Mouse (Mus musculus) kidney, postnatal 25 days (tissue): ENCODE data around the gene Abca3.

ENCODE experiments used
- DNase-seq, 2 experiments: peaks; one replicate each; pipeline ENCODE4 v3.0.0; 2021; ENCODE audit warnings: mixed read lengths in 2 of 2

The Abca3 gene

GRCm38 (mm10) chr17:24351760-24352357, at the start of gene Abca3:
Gene Abca3 (plus strand): TSS chr17:24351950.
- DNase-seq: peak; percentile 95 to 97

DNA sequence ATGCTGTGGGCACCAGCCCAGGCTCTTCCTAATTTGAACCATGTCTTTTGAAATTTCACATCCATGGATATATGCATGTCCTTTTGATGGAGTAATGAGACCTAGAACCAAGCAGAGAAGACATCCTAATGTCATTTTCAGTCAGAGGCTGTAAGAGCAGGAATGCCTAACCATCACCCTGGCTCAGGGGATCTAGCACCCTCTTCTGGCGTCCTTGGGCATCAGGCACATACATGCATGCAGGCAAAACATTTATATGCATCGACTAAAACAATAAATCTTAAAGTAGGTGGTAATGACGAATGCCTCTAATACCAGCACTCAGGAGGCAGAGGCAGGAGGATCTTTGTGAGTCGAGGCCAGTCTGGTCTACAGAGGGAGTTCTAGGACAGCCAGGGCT, 44.2 kb upstream of the Abca3 start:
- DNase-seq: peak; percentile 41 to 47

- no peak for DNase-seq
These were observed 30.9 kb upstream of the Abca3 start for GRCm38 (mm10) chr17:24320826-24321225.

- no peak for DNase-seq
These were observed 26.7 kb upstream of the Abca3 start for GRCm38 (mm10) chr17:24325051-24325450.

DNA sequence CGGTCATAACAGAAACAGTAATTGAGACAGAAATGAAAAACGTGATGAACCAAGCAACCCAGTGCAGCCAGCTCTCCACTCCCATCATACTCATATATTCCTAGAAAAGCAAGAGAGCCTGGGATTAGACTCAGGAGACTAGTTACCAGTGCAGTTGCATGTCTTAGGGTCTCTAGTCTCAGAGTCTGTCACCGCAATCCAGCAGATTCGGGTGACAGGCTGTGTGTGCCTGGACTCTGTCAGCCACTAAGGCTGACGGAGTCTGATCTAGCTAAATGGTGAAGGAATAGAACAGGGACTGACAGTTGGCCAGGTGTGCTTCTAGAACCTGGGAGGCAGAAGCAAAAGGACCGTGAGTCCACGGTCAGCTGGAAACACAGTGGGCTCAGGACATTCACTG, 24.1 kb upstream of the Abca3 start:
- no peak for DNase-seq

- no peak for DNase-seq
These were observed 7.1 kb upstream of the Abca3 start for GRCm38 (mm10) chr17:24344672-24345071.

DNA sequence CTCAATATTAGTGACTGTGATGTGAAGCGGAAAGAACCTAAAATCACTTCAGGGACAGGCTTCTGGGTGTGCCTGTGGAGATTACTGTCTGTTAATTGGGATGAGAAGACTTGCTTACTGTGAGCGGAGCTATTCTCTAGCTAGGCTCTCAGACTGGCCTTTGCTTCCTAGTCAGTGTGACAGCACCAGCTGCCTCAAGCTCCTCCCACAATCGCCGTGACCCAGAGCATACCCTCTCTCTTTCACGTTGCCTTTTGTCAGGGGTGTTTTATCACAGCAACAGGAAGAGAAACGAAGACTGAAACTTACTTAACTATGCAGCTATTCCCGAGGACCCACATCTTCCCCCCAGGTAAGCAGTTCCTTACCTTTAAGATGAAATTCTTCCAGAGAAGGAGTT, 4.9 kb upstream of the Abca3 start:
- no peak for DNase-seq

DNA sequence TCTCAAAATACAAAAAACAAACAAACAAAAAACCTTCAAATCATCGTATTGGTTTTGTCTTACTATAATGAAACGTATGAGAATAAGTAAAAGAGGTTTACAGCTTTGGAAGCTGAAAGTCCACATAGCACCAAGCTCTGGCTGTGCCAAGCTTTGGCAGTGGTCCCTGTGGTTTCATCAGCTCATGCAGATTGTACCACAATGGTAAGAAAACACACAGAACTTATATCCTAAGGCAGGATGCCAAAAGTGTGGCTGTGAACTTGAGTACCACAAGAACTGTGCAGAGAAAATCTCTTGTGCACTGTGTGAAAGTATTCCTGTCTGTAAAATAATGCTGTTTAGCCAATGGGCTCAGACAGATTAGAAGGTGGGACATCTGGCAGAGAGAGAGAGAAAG, 2.6 kb upstream of the Abca3 start:
- DNase-seq: no peak

DNA sequence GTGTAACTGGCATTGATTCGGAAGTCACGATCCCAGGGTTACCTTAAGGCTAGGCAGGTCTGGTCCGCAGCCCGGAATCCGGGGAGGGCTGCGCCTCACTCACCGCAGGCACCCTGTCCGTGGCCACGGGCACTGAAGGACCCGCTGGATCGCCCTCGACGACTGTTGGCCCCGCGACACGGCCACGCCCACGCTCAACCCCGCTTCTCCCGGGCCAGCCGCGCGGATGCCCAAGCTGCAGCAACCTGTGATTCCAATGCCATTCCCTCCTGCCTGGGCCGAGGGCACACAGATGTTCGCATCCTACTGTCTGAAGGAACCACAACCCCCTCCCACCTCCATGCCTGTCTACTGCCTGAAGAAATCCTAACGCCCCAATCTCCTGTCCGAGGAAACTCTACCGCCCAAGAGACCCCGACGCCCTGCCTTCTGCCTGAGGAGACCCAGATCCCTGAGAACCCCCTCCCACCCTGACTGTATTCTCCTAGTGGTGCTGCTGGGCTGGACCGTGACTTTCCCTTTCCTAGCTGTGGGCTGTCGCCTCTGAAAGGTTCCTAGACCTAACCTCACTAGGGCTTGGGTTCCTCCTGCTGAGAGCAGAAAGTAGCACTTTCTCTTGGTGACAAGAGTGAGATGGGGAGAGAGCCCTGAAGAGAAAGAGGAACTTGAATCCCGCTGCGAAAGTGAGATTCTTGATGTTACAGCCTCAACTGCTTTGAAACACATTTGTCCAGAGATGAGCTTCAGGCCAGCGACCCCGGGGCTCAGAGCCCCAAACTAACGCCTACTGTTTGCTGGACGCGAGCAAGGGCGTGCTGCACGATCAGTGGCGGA, 607 bp upstream of the Abca3 start, which contains the start of gene Abca17:
Abca17 (minus strand) TSS at position 143 of the 834 bp plus-strand sequence.
- DNase-seq: peak; percentile 47 to 65

DNA sequence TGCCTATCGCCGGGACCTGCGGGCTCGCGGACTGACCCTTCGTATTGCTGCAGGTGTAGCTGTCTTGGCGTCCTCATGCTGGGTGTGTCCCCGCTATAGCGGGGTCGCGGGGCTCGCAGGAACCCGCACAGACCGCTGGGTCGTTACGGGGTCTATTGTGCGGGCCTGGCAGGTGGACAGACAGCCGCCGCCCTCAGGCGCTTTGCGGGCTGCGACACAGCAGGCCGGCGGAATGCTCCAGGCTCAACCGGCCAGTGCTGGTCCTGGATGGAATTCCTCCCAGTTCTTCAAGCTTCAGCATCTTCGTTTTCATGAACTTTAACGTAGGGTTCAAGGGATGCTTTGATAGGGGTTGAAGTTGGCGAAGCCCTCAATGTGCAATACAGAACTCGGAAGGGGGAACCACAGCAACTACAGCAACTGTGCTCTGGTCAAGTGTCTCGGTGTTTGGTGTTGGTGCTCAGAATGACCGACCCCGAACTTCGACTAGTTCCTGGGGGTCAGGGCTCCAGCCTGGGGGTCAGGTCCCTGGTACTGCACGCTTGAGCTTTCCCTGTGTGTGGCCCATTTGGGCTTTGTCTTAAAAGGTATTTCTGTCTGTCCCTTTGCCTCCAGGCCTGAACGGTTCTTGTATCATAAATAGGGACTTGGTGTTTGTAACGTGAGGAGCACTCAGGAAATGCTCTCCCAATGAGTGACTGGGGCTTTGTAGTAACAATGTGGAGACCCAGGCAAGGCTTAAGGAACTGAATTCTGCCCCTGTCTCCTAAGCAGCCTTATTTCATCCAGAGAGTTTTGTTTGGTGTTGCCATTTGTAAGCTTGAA, 832 bp downstream of the Abca3 start:
- peak; percentile 59 to 79 for DNase-seq

DNA sequence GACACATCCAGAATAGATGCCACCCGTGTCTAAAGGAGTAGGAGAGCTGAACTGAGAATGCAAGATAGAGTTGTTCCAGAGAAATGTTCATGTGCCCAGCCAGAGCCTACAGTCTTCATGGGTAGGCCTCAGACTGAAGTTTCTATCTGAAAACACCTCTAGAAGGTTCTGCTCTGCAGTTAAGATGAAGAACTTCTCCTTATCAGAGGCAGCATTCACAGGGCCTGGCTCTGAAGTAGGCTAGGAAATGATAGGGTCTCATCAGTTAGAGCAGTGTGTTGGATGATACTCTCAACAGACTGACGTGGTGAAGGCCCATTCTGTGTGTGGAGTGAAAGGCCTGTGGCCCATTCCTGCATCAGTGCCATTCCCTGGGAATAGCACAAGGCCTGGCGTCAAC, 2.2 kb downstream of the Abca3 start:
- no peak for DNase-seq

- peak; percentile 36 to 56 for DNase-seq
These were observed 3.5 kb downstream of the Abca3 start for GRCm38 (mm10) chr17:24355284-24355683.

DNA sequence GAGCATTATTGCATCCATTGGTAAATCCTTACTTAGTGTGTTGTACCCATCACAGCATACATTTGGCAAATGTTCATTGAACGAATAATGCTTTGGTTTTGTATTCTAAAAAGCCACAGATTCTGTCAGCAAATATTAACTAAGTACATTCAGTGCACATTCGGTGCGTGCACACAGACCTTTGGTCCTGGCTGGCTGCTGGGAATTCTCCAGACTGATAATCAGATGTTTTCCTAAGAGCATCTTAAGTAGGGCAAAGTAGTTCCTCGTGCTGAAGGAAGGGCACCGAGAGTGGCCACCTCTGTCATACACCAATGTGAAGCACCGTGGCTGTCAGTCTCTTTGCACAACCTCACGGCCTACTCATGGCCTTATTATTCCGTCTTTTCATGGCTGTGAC, 7.3 kb downstream of the Abca3 start:
- DNase-seq: peak; percentile 66 to 78

DNA sequence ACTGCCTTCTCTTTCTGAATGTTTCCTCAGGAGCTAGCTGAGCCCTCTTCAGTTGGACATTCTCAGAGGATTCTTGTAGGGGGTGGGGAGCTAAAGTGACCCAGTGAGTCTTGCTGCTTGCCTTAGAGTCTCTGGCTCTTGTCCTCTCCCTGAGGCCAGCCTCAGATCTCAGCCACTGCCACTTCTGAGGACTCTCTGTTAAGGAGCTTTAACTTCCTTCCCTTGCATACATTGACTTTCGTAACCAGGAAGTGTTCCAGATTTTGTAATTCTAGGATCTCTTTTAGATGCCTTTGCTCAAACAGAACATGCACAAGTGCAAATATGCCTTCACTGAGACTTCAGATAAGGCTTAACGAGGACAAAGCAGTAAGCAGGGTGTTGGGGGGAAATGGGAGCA, 8.2 kb downstream of the Abca3 start:
- DNase-seq: no peak

DNA sequence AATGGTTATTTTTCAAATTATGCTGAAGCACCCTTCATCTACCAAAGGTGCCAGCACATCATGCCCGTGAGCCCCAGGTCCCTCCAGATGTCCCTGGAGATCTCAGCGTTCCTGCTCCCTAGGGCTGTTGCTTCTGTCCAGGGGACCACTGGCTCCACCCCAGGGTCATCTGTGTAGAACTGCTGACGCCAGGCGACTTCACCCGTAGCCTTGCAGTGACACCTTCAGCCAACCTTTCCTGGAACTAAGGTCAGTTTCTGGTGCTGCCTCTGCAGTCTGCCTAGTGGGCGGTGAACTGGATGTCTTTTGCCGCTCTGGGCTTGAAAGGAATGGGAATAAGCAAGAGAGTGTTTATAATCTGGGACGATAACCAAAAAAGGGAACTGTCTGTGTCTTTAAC, 9.1 kb downstream of the Abca3 start:
- DNase-seq: peak; percentile 70 to 87

GRCm38 (mm10) chr17:24361291-24361690, 9.5 kb downstream of the Abca3 start:
- no peak for DNase-seq

GRCm38 (mm10) chr17:24362527-24362926, 10.8 kb downstream of the Abca3 start:
- peak; percentile 54 to 79 for DNase-seq

DNA sequence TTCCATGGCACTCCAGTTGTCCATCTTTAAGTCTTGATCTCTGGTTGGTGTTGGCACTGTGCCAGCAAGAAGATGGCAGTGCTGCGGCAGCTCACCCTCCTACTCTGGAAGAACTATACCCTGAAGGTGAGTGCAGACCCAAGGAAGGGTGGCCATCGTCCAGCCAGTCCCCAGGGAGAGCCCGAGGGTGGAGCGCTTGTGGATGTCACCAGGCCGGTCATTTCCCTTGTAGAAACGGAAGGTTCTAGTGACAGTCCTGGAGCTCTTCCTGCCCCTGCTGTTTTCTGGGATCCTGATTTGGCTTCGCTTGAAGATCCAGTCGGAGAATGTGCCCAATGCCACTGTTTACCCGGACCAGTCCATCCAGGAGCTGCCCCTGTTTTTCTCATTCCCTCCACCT, 12.7 kb downstream of the Abca3 start:
- no peak for DNase-seq

- DNase-seq: peak; percentile 44 to 79
These were observed 14.1 kb downstream of the Abca3 start for GRCm38 (mm10) chr17:24365863-24366262.

DNA sequence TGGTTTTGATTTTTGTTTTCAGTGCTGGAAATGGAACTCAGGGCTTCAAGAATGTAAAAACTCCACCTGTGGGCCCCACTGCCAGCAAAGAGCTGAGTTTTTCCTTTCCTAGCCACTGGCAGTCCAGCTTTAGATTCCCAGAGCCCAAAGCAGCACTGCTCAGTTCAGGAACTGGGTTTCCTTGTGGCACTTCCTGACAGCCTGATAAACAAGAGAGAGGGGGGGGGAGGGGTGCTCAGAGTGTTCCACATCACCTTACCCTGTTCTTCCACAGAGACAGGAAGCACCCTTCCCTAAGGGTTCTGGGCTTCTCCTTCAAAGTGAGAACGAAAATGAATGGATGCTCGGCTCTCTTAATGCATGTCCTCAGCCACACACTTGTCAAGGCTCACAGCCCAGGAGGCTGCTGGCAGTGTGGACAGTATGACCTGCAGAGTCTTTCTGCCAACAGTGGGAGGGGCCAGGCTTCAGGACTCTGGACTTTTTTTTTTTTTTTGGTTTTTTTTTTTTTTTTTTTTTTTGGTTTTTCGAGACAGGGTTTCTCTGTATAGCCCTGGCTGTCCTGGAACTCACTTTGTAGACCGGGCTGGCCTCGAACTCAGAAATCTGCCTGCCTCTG, 23.5 kb downstream of the Abca3 start:
- peak; percentile 65 to 75 for DNase-seq

DNA sequence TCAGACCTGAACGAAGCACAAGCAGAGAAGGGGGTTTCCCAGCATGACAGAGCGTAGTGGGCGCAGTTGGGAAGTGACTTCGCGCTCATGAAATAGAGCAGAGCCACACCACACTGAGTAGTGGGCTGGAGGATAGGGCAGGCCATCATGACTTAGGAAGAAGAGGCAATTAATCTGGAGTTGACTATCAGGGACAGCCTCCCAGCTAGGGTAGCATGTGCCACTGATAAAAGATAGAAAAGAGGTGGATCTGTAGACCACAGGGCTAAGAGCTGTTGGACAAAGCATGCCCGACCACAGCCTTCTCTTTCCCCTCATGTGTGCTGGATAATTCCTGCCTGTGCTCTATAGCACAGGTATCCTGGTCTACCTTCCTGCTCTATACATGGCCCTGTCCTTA, 24.1 kb downstream of the Abca3 start:
- DNase-seq: no peak

DNA sequence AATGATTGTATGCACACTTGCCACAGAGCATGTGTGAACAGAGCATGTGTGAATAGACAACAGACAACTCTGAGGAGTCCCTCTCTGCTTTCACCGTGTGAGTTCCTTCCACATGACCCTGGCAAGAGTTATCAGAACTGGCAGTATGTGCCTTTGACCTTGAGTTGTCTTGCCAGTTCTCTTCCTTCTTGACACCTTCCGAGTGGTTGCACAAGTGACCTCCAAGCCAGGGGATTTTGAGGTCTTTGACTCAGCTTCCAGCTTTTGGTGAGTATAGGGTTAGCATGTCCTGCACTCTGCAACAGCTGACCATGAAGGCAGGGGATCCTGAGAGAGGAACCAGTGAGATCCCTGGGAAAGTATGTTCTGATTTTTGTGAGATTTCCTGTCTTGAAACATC, 26.7 kb downstream of the Abca3 start:
- DNase-seq: no peak

- DNase-seq: no peak
These were observed 32.0 kb downstream of the Abca3 start for GRCm38 (mm10) chr17:24383789-24384188.
